Mouse (Mus musculus): ENCODE data around the gene Rad17.

The Rad17 gene

DNA sequence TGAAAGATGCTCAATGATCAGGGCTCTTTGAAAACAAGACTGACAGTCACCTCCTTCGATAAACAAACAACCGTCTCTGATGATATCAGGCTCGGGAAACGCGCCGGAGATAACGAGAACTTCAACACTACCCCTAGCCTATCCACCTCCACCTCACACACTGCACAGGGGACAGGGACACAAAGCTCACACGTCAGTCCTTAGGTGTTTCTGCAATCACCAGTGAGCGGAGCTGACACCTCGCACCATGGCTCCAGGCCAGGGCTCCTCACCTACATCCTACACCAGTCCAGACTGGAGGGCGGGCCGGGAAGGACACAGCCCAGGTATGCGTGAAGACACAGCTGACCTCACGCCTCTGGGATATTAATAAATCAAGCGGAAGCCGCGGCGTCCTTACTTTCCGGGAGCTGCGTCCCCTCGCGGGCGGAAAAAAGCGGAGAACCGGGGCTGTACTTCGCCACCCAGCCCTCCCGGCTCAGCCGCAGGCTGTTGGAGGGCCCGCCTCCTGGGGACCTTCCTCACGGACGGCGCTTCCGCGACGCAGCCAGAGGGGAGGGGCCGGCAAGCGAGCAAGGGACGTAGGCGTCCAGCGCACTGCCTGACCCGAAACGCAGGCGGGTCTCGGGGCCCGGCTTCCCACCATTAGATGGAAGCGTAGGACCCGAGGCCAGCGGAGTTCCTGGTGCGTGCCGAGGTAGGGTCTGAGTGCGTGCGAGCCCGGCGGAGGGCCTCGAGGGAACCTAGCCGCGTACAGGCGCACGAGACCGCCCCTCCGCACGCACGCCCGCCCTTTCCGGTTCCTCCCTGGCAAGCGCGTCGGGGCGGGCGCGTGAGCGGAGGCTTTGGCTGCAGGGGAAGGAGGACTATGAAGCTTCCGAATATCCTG is at the start of gene Rad17, which contains the start of gene Ak6:
TSS of gene Rad17 (minus strand) at position 502 of the 889 bp plus-strand sequence.
TSS of gene Ak6 (plus strand) at position 430 of the 889 bp plus-strand sequence.
- in situ Hi-C loops (cut with MboI, MseI) = no loop called here

DNA sequence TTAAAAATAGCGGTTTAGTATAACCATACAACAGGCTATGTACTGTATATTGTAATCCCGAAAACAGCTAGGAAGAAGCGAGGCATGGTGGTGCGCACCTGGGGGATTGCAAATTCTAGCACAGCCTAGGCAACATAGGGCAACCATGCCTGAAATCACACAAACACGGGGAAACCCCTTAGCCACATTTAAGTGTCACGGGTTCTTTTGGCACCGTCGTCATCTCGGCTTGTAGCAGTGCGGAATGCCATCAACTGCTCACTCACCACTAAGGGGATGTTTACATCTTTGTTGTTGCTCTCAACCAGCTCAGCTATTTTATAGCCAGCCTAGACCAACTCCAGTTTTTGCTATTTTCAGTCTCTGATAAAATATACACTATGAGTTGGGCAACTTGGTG is 48.0 kb upstream of the Rad17 start:
- in situ Hi-C loops (cut with MboI, MseI) = no loop called here

DNA sequence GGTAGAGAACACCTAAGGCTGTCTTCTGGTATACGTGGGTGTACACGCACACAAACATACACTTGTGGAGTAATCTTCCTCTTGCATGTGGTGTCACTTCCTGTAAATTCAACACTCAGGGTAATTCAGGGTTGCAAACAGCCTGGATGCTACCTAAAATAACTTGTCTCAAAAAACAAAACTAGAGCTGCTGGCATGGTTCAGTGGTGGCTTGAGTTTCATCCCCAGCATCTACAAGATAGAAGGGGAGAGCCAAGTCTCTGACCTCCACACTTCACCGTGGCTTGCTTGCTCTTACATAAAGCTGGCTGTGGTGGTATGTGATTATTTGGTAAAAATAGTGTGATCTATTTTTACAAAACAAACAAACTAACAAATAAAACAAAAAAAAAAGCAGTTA is 46.7 kb upstream of the Rad17 start:
- in situ Hi-C loops (cut with MboI, MseI) = no loop called here

DNA sequence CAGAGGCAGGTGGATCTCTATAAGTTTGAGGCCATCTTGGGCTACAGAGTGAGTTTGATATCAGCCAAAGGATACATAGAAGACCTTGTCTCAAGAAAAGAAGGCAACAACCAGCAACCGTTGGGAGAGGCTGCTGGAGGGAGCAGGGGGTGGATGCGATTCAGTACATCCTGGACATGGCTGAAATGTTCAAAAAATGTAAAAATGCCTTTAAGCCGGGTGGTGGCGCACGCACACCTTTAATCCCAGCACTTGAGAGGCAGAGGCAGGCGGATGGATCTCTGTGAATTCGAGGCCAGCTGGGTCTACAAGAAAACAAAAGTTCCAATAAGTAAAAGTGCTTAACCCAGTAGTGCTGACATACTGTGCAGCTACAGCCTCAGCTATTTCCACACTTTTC is 36.7 kb upstream of the Rad17 start:
- in situ Hi-C loops (cut with MboI, MseI) = no loop called here

DNA sequence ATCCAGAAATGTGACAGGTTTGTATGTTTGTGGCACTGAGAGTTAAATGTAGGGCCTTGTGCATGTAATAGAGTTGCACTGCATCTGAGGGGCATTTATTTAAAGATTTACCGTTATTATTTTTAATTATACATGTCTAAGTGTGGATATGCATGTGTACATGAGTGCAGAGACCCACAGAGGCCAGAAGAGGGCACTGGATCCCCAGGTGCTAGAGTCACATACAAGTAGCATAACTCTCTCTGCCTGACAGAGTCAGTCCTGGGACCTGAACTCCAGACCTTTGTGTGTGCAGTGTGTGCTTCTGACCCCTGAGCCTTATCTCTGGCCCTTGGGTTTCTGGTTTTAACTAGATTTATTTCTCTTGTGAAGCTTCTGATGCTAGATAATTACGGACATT is 33.5 kb upstream of the Rad17 start:
- in situ Hi-C loops (cut with MboI, MseI) = no loop called here

DNA sequence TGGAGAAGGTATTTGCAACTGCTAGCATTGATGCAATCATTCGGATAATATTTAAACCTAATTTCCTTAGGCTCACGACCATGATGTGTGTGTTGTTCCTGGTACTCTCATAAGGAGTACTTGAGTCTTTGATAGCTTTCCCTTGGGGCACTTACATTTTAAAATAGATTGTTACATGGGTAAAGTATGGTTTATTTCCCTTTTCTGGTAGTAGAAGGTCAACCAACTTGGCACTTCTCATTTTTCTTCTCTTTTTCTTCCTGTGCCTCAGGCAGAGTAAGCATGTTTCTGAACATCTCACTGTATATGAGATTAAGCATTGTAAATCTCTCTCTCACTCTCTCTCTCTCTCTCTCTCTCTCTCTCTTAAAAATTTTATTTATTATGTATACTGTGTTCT is 32.0 kb upstream of the Rad17 start:
- in situ Hi-C loops (cut with MboI, MseI) = no loop called here

DNA sequence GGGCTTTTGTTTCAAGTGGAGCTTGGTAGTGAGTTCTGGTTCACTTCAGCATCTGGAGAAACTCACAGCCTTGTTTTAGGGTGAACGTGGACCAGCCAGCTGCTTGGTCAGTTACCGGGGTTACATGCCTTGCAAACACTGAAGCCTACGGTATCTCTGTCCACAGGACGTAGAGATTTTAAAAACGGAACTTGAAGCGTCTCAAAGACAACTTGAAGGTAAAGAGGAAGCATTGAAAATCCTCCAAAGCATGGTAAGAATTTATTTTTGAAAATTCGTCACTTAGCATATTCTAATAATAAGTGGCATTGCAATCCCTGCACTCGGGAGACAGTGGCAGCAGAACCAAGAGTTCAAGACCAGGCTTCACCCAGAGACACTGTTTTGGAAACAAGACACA is 30.8 kb upstream of the Rad17 start:
- in situ Hi-C loops (cut with MboI, MseI) = no loop called here

DNA sequence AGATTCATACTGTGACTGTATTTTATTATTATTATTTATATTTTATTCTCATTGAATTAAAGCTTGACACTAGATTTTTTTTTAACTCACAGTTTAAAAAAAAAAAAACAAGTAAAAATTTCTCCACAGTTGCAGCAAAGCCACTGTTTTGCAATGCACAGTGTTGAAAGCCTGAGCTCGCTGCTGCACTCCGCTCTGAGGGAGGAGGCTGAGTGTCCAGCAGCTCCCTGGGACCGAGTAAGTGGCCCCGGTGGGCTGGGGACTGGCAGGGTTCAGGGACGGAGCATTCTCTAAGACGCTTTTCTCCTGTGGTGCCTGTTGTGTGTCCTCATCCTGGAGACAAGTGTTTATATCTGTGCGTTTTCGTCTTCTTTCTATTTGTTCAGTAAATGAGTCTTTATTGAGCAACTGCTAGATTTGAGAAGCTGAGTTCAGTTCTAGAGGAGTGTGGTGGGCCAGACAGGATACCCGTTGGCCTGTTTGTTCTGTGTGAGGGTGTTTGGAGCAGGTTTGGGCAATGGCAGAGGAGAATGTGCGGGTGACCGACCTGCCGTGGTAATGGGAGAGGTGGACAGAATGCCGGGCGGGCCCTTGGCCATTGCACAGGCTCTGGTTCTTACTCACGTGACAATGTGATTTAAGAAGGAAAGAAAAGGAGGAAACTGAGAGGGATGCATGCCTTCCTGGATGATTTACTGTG is 25.2 kb upstream of the Rad17 start:
- in situ Hi-C loops (cut with MboI, MseI) = no loop called here

DNA sequence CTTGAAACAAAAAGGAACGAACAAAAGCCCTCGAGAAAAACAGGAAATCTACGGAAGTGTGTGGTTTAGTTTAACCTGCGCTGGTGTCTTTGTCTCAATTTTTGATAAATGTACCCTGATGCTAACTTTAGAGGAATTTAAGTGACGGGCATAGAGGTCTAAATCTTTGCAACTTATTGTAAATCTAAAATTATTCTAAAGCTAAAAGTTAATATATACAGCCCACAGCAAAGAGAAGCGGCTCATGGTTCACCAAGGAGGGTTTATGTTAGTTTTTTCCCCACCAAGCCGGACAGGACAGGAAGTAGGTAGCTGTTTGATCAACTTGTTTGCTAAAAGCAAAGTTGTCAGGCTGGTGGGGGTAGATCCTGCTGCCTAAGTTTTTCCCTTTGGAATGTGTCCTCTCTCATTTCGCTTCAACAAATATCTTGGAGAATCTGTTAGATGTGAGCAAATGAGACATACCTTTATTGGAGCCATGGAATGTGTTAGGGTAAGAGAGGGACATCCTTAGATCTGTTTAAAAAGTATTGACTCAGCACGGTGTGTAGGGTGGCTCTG is 19.4 kb upstream of the Rad17 start:
- in situ Hi-C loops (cut with MboI, MseI) = no loop called here

DNA sequence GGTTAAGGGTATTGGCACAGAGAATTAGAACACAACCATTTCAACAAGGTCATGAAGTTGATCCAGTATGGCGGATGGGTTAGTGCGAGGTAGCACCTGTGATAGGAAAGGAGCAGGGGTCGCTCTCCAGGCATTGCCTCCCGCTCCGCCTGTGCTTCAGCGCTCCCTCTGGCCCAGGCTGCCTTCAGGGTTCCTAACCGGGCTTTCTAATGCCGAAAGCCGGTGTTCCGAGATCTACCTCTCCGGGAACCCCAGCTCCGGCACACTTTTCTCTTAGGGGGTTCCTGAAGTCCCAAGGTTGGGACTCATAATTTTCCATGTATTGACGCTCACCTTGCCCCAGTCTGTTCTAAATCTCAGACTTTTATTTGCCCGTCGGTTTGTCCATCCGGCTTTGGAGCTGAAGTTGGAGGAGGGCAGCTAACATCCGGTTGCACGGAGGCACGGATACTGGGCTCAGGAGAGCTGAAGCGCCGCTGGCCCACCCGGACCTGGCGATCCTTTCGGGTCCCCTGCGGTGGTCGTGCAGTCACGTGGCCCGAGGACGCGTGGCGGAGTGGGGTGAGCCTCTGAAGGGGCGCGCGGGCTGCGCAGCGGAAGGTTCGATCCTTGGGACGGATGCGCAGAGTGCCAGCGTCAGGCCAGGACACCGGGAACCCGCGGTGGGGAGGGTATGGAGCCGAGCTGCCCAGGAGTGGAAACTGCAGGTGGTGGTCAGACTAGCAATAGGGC is 18.6 kb upstream of the Rad17 start, which contains the start of gene Ccdc125:
TSS of gene Ccdc125 (plus strand) at position 427 of the 732 bp plus-strand sequence.
- in situ Hi-C loops (cut with MboI, MseI) = no loop called here

DNA sequence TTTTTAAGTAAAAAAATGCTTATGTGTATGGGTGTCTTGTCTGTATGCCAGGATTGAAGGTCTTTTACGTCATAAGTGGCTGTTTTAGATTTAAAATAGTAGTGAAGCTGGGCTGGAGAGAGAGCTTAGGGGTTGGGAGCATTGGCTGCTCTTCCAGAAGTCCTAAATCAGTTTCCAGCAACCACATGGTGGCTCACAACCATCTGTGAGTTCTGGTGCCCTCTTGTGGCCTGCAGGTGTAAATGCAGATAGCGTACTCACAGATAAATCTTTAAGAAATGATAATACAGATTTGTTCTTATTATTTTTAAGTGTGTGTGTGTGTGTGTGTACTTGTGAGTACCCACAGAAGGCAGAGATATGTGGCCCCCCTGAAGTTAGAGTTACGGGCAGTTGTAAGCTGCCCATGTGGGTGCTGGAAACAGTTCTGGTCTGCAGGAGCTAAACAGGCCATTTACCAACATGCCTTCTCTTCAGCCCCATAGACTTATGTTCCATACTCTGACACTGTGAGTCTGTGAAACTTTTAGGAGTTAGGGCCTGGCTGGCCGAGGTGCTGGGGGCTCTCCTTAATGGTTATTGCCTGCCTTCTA is 9.1 kb upstream of the Rad17 start:
- in situ Hi-C loops (cut with MboI, MseI) = no loop called here

DNA sequence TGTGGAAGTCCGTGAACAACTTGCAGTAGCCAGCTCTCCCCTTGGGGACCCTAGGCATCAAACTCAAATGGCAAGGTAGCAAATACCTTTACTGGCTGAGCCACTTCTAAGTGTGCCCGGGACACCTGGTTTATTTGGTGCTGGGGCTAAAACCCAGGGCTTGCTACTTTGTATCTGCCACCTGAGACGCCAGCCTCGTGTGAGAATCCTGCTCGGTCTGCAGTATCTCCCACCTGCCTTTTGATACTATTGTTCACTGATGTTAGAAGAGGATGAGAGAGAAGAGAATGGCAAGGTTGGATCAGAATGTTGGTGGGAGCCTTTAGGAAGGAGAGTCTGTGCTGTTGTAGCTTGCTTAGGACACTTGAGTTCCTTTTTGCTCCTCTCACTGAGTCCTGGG is 7.2 kb upstream of the Rad17 start:
- in situ Hi-C loops (cut with MboI, MseI) = no loop called here

DNA sequence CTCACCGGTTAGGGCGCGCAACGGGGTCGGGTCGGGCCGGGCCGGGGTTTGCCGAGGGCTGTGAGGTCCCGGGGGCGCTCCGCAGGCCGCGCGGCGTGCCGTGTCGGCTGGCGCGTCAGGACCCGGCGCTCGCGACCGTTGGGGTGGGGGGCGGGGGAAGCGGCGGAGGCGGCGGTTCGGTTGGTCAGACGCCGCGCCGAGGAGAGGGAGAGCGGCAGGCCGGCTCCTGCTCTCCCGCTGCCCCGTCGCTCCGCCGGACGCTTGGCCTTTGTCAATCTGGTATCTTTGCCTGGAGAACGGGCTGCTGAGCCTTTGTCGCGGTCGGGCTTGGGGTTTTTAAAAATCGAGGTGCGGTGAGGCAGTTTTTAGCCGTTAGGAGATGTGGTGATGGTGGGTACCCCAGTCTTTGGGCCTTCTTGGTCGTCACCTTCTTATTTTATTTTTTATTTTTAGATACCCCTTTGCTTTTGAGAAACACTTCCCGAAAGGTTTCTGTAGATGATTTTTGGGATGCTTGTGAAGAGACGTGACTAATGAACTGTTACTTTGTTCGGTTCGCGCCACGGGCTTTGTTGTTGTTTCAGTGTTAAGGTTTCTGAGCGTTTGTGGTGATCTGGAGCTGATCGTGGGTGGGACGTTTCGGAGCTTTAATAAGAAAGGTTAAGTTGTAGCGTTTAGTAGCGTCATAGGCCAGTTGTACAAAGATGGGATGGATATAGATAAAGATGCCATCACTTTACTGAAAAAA is 762 bp upstream of the Rad17 start, which contains the start of gene Taf9:
TSS of gene Taf9 (plus strand) at position 141 of the 748 bp plus-strand sequence.
- in situ Hi-C loops (cut with MboI, MseI) = no loop called here

DNA sequence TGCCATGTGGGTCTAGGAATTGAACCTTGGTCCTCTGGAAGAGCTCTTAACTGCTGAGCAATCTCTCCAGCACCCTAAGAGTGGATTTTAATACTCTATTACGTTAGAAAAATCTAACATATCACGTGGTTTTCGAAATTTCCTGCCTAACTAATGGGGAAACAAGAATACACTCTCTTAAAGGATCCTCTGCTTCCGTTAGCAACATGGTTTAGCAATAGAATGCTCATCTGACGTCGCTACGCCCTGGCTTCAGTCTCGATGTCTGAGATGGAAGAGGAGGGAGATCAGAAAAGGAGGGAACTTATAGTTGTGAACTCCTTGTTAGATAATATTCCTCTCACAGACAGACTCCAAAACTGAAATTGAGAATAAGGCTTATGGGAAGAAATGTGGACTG is 2.6 kb downstream of the Rad17 start:
- in situ Hi-C loops (cut with MboI, MseI) = loop anchor here (25.0 kb wide), 2 partner anchors 611 to 1786 kb away; no protein-coding TSS in a partner anchor

DNA sequence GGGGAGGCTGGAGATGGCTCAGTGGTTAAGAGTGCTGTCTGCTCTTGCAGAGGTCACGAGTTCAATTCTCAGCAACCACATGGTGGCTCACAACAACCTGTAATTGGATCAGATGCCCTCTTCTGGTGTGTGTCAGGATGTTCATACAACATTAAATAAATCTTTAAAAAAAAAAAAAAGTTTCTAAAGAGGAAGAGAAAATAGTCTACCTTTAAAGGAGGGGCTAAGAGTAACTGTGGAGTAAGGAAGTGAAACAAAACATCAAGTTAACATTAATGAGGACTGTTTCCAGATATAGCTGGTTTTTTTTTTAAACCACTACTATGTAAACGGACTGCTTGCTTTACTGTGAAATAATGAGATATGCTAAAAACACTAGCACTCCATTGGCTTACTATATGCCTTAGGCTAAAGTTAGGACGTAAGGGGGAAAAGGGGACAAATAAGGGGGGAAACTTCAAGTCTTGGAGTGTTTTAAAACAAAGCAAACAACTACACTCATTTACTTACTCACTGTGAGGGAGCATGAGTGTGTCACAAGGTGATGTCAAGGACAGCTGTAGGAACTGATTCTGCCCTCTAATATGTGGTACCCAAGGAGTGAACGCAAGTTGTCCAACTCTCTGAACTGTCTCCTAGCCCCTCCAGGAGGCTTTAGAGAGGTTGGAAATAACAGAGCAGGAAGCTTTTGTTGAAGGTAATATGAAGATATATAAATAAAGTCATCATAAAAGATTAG is 8.2 kb downstream of the Rad17 start:
- in situ Hi-C loops (cut with MboI, MseI) = loop anchor here (25.0 kb wide), 2 partner anchors 605 to 1780 kb away; no protein-coding TSS in a partner anchor

DNA sequence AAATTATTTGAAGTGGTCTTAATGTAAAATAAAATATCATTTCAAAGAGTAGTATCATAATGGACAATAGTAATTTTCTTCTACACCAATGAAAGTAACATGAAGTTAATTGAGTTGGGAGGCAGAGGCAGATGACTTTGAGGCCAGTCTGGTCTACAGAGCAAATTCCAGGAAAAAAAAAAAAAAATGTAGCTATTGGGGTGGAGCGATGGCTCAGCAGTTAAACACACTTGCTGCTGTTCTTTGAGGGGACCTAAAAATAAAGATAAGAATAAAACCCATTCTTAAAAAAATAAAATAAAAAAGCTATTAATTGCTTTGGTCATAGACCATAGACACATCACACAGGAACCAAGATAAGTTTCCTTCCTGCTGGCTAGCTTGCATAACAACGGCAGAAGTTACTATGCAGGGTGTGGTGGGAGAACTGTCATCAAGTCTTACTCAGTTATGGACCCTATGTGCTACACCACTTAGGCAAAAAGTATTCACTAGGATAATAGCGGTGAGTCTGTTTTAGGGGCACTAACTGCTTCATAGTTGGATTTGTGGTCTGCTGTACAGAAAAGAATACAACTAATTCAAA is 16.7 kb downstream of the Rad17 start:
- in situ Hi-C loops (cut with MboI, MseI) = loop anchor here (25.0 kb wide), 2 partner anchors 597 to 1772 kb away; no protein-coding TSS in a partner anchor

DNA sequence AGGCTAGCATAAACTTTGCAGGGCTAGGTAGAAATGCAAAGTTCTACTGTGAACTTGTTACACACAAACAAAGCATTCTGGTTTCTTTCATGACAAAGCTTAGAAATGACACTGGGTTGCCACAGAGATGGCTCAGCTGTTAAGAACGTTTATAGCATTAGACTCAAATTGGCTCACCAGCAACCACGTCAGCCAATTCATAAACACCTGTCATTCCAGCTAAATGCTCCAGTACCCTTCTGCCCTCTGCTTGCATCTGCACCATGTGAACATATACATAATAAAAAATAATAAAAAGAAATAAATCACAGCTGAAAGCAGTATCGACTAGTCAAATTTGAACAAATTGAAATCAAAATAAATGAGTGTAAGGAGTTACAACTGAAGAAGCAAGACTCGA is 28.6 kb downstream of the Rad17 start:
- in situ Hi-C loops (cut with MboI, MseI) = no loop called here

DNA sequence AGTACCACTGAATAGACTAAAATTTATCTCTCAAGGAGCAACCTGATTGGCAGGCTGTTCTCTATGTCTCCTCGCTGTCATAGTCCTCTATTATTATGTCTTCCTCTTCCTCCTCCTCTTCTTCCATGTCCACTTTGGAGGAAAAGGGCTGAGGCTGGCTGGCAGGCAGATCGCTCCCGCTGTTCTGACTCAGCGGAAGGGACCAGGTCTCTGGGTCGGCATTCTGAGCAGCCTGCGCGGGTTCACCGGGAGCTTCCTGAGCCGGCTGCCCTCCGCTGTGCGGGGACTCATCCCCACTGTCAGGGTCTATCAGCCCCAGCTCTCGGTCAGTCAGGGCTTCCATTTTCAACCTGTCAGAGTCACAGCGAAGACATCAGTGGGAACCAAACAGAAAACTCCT is 33.3 kb downstream of the Rad17 start:
- in situ Hi-C loops (cut with MboI, MseI) = loop anchor here (10.0 kb wide), 1 partner anchor 1987 kb away; no protein-coding TSS in a partner anchor

Measured in T-helper 1 cell (primary cell).